Mouse (Mus musculus) liver, embryonic 16.5 days (tissue): ENCODE measurements around the gene AI854703. TPM values are rescaled to one million over a fixed set of nuclear protein-coding genes. Genes with fewer than 3 reads are reported as not detected.

Source experiments
- ATAC-seq: fragments of 200-750 bp; cut with Nextera tagmentation; 2 replicates; pipeline ENCODE4 v1.8.0; 2017; ENCODE audit warnings: low read depth, mild to moderate bottlenecking, moderate number of reproducible peaks, moderate library complexity
- H3K27ac ChIP-seq: fragments of 300-500 bp; sonication (generic); 2 replicates; pipeline ENCODE4 v1.5.1; 2014; ENCODE audit warnings: mild to moderate bottlenecking, low read length
- H3K27me3 ChIP-seq: fragments of 300-500 bp; sonication (generic); 2 replicates; pipeline ENCODE4 v1.6.1; 2014; ENCODE audit warnings: low read depth, low read length, mixed read lengths; ENCODE audit not compliant: control insufficient read depth, insufficient read depth
- H3K36me3 ChIP-seq: fragments of 300-500 bp; sonication (generic); 2 replicates; pipeline ENCODE4 v1.6.1; 2014; ENCODE audit warnings: mild to moderate bottlenecking; ENCODE audit not compliant: control insufficient read depth, insufficient read depth
- H3K4me1 ChIP-seq: fragments of 300-500 bp; sonication (generic); 2 replicates; pipeline ENCODE4 v1.6.1; 2014; ENCODE audit warnings: low read depth, low read length, mixed read lengths; ENCODE audit not compliant: control insufficient read depth
- H3K4me2 ChIP-seq: fragments of 300-500 bp; sonication (generic); 2 replicates; pipeline ENCODE4 v1.6.1; 2014; ENCODE audit warnings: low read depth, low read length, mixed read lengths
- H3K4me3 ChIP-seq: fragments of 300-500 bp; sonication (generic); 2 replicates; pipeline ENCODE4 v1.5.1; 2014; ENCODE audit warnings: low read depth, mild to moderate bottlenecking, low read length
- H3K9ac ChIP-seq: fragments of 300-500 bp; sonication (generic); 2 replicates; pipeline ENCODE4 v1.6.1; 2014; ENCODE audit warnings: low read depth, low read length
- H3K9me3 ChIP-seq: fragments of 300-500 bp; sonication (generic); replicated peaks from 2 replicates; pipeline ENCODE4 v1.6.1; 2016; ENCODE audit warnings: low read length; ENCODE audit not compliant: control insufficient read depth
- WGBS: fragments of 180-500 bp; shearing (Covaris S2); extraction: QIAGEN DNeasy Blood & Tissue Kit; methylation state at CpG from one replicate; pipeline ENCODE4 v1.1.7; 2014; ENCODE audit not compliant: insufficient replicate concordance; 5-methylcytosine and 5-hydroxymethylcytosine counted together
- polyA plus RNA-seq: library from polyadenylated mRNA; unstranded; fragments of >200 nt; fragmentation: Nextera tagmentation; extraction: Ambion mirVana; gene quantifications from 2 replicates; pipeline ENCODE4 v1.2.1, GENCODE M21; 2015

Gene AI854703
- polyA plus RNA-seq, 1 experiment from 2014 or later: 0.13 TPM

DNA sequence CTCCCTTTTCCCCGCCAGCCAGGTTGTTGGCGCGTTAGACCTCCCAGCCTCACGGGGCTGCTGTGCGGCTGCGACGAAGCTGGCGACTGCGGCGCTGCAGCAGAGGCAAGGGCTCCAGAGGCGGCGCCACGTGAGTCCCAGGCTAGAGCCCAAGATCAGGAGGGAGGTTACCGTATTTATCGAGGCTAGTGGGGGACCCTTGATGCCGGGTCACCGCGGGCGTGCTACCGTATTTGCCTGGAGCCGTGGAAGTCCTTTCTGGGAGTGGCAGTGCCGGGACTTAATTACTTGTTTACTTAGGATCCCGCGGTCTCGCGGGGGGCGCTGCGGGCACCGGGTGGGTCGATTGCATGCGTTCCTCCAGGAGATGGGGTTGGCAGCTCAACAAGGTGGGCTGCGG lies 420 bp downstream of the AI854703 start:
- ATAC-seq: no peak
- Histone ChIP-seq H3K9me3 (no peaks in the 10 kb centered on the region), H3K36me3 (no peaks in the 10 kb centered on the region), H3K27me3 (peaks cover 33% of the 10 kb centered on the region), H3K4me2 (peak overlapping the region; percentile 69), H3K9ac (peak overlapping the region; percentile 39; the same call in 1 of the 2 replicates), H3K4me3 (peak overlapping the region; percentile 47), H3K4me1 (no peaks in the 10 kb centered on the region), H3K27ac (no peak overlapping the region)
- whole genome bisulfite sequencing: 1% methylated on average over 32 of the region's 32 CpGs

DNA sequence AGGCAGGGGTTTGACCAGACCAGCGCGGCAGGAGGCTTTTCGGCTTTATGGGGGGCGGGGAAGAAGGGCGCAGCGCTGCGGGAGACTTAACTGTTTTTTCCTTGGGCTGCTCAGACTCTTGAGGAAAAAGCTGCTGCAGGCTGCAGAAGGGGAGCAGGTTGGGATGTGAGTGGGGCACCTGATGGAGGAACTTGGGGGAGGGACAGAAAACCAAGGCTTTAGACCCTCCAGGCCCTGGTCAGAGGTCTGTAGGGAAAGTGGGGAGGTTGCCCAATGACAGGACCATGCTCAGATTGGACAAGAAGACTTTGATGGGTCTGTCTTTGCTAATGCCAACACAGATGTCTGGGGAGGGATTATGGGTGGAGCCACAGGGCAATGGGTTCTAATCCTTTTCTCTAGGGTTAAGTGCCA lies 954 bp downstream of the AI854703 start:
- Histone ChIP-seq H3K4me2 (peak overlapping the region; percentile 69), H3K9me3 (no peaks in the 10 kb centered on the region), H3K4me3 (peak overlapping the region; percentile 47), H3K9ac (no peak overlapping the region), H3K27me3 (peaks cover 33% of the 10 kb centered on the region), H3K27ac (no peak overlapping the region), H3K36me3 (no peaks in the 10 kb centered on the region), H3K4me1 (no peaks in the 10 kb centered on the region)
- ATAC-seq: no peak
- 5% methylated on average over 7 of the region's 7 CpGs for WGBS

DNA sequence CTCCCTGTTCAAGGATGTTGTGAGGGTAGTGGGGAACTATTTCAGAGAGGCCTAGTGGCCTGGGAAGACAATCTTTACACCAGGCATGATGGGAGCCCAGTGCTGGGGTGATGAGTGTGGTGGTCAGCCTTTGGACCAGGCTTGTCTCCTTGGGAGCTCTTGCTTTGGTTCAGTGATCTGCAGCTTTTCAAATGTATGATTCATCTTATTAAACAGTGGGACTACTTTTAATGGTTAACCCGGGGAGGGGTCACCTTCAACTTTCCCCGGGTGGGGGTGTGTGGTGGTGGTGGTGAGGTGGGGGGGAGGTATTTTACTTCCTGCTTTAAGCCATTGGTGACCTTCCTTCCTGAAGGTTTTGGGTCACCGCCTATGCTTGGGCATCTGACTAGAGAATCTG lies 1.8 kb downstream of the AI854703 start:
- no peak overlapping the region for H3K4me2 ChIP-seq
- no peak overlapping the region for H3K4me3 ChIP-seq
- peaks cover 33% of the 10 kb centered on the region for H3K27me3 ChIP-seq
- no peaks in the 10 kb centered on the region for H3K36me3 ChIP-seq
- H3K27ac ChIP-seq: no peak overlapping the region
- no peaks in the 10 kb centered on the region for H3K4me1 ChIP-seq
- 43% methylated on average over 3 of the region's 3 CpGs for WGBS
- H3K9ac ChIP-seq: no peak overlapping the region
- no peaks in the 10 kb centered on the region for H3K9me3 ChIP-seq
- no peak for ATAC-seq

DNA sequence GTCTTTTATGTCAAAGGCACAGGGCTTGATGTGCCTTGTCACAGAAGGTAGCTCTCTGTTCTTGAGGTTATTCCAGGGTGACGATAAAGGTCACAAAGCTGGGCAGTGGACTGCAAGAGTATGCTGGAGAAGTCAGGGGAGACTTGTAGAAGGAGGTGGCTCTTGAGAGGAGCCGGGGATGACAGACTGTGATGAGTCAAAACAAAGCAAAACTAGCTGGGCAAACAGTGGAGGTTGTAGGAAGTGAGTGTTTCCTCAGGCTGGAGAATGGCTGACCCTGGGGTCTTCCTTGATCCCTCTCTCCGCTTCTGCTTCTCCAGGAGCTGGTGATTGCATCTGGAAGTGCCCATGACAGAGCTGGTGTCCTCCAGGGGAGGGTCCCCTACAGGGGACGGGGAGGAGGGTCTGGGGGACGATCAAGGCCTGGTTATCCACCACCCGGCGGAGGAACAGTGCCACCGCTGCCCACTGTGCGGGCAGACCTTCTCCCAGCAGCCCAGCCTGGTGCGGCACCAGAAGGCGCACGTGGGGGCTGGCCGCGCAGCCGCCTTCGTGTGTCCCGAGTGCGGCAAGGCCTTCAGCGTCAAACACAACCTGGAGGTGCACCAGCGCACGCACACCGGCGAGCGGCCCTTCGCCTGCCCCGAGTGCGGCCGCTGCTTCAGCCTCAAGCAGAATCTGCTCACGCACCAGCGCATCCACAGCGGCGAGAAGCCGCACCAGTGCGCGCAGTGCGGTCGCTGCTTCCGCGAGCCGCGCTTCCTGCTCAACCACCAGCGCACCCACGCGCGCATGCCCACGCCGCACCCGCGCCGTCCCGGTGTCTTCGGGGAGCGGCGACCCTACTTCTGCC lies 2.5 kb downstream of the AI854703 start:
- H3K27ac ChIP-seq: no peak overlapping the region
- no peaks in the 10 kb centered on the region for H3K9me3 ChIP-seq
- H3K4me3 ChIP-seq: peak overlapping the region; percentile 43
- no peak overlapping the region for H3K9ac ChIP-seq
- H3K27me3 ChIP-seq: peaks cover 33% of the 10 kb centered on the region
- H3K4me1 ChIP-seq: no peaks in the 10 kb centered on the region
- 9% methylated on average over 54 of the region's 54 CpGs for WGBS
- no peak for ATAC-seq
- H3K4me2 ChIP-seq: peak overlapping the region; percentile 58
- no peaks in the 10 kb centered on the region for H3K36me3 ChIP-seq

DNA sequence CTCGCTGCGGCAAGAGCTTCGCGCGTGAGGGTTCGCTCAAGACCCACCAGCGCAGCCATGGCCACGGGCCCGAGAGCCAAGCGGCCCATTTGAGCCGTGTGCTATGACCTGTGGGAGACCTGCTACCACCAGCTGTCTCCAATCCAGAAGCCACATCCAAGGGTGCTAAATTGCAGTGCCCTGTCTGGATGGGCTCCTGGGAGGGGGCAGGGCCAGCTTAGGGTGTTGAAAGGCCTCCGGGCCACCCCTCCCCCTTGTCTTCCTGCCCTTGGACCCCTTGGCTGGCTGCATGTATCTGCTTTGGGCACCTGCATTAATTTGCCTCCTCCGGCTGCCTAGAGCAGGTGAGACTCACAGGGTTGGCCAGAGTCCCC lies 3.1 kb downstream of the AI854703 start:
- H3K9me3 ChIP-seq: no peaks in the 10 kb centered on the region
- H3K4me1 ChIP-seq: no peaks in the 10 kb centered on the region
- no peak overlapping the region for H3K9ac ChIP-seq
- no peaks in the 10 kb centered on the region for H3K36me3 ChIP-seq
- peaks cover 33% of the 10 kb centered on the region for H3K27me3 ChIP-seq
- H3K27ac ChIP-seq: no peak overlapping the region
- peak overlapping the region; percentile 58 for H3K4me2 ChIP-seq
- no peak for ATAC-seq
- 25% methylated on average over 13 of the region's 13 CpGs for WGBS
- H3K4me3 ChIP-seq: peak overlapping the region; percentile 43

- Histone ChIP-seq H3K9ac (no peak overlapping the region), H3K4me2 (no peak overlapping the region), H3K9me3 (no peaks in the 10 kb centered on the region), H3K4me1 (no peaks in the 10 kb centered on the region), H3K36me3 (no peaks in the 10 kb centered on the region), H3K27ac (no peak overlapping the region), H3K27me3 (peaks cover 33% of the 10 kb centered on the region), H3K4me3 (no peak overlapping the region)
- 60% methylated on average over 8 of the region's 8 CpGs for WGBS
- ATAC-seq: no peak
Observed at GRCm38 (mm10) chr6:48630831-48631230, 4.3 kb downstream of the AI854703 start.

- no peak overlapping the region for H3K4me3 ChIP-seq
- WGBS: 26% methylated on average over 2 of the region's 2 CpGs
- ATAC-seq: peak; percentile 53; the same call in 1 of the 2 replicates
- no peak overlapping the region for H3K4me2 ChIP-seq
- no peaks in the 10 kb centered on the region for H3K4me1 ChIP-seq
- H3K9ac ChIP-seq: no peak overlapping the region
- H3K9me3 ChIP-seq: no peaks in the 10 kb centered on the region
- no peaks in the 10 kb centered on the region for H3K27me3 ChIP-seq
- no peak overlapping the region for H3K27ac ChIP-seq
- H3K36me3 ChIP-seq: no peaks in the 10 kb centered on the region
Observed at GRCm38 (mm10) chr6:48635105-48635504, 8.5 kb downstream of the AI854703 start.

- no peaks in the 10 kb centered on the region for H3K27me3 ChIP-seq
- no peak overlapping the region for H3K9ac ChIP-seq
- H3K4me3 ChIP-seq: no peak overlapping the region
- H3K36me3 ChIP-seq: no peaks in the 10 kb centered on the region
- H3K27ac ChIP-seq: no peak overlapping the region
- WGBS: 73% methylated on average over 6 of the region's 6 CpGs
- H3K9me3 ChIP-seq: no peaks in the 10 kb centered on the region
- H3K4me1 ChIP-seq: no peaks in the 10 kb centered on the region
- no peak overlapping the region for H3K4me2 ChIP-seq
- ATAC-seq: no peak
Observed at GRCm38 (mm10) chr6:48636515-48636914, 10.0 kb downstream of the AI854703 start.

DNA sequence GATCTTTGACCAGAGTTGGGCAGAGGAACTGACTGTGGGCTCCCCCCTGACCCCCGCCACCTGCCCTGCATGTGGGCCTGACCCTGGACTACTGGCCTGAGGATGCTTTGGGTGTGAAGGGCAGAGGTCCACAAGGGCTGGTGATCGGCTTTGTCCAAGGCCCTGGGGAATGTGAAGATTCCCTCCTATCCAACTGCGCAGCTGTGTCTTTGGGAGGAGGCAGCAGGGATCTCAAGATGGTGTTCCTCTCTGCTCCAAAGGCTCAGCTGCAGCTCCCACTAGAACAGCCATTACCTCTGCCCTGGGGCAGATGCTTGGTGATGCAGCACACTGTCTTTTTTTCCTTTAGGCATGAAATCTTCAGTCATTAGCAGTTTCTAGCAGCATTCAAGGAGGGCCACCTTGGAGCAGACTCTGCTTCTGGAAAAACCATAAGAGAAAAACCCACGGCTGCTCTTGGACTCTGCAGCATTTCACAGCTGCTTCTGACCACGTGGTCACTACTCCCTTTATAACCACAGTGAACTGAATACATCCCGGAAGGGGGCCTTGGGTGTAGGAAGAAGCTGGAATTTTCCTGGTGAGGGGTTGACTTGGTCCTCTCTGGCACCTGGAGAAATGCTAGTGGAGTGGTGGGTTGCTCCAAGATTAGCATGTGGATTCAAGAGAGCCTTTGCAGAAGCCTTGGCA lies 11.4 kb downstream of the AI854703 start:
- Histone ChIP-seq H3K9ac (no peak overlapping the region), H3K4me1 (no peaks in the 10 kb centered on the region), H3K27me3 (no peaks in the 10 kb centered on the region), H3K4me3 (no peak overlapping the region), H3K9me3 (no peaks in the 10 kb centered on the region), H3K36me3 (no peaks in the 10 kb centered on the region), H3K4me2 (no peak overlapping the region), H3K27ac (no peak overlapping the region)
- no peak for ATAC-seq
- WGBS: 57% methylated on average over 6 of the region's 6 CpGs
